Mouse (Mus musculus) liver, postnatal 0 days (tissue): ENCODE measurements around the gene Wt1.

Source experiments
- CTCF ChIP-seq: sonication (generic); IDR thresholded peaks from 2 replicates; pipeline ENCODE4 v1.5.1; 2016; ENCODE audit warnings: antibody characterized with exemption, low read depth
- EP300 ChIP-seq: IDR thresholded peaks from 2 replicates; pipeline ENCODE4 v1.6.1; 2016; ENCODE audit warnings: antibody characterized with exemption, low read depth, mild to moderate bottlenecking

DNA sequence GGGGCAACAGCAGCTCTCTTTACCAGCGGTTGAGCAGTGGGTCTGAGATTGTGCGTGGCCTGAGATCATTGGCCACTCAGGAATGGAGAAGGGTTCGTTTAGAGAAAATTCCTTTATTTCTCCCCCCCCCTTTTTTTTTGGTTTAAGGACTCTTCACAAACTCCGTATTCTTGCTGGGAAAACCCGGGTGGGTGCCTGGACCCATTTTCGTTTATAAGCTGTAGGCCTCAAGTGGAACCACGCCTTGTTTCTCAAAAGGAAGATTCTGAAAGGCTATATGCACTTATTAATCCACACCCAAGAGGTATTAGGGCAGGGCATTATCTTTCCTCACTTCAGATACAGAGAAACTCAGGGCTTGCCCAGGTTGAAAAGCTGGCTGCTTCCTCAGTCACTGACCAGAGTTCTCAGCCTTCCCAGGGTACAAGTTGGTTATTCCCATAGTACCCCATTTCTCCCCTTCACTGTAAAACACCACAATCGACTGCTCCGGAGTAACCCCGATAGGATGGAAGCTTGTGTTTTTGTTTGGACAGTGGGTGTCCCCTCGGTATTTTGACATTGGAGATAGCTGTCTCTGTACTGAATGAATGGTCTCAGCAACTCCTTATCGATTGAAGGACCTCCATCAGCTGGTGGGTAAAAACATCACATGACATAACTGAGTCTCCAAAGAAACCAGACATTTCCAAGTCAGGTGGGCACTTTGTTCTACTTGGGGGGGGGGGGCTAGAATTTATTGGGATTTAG lies 4.9 kb downstream of the Wt1 start:
- TF ChIP-seq CTCF: no peak
- no peak for TF ChIP-seq EP300
